8 mouse cellular contexts compared by ENCODE assay signal in the genomic region with DNA sequence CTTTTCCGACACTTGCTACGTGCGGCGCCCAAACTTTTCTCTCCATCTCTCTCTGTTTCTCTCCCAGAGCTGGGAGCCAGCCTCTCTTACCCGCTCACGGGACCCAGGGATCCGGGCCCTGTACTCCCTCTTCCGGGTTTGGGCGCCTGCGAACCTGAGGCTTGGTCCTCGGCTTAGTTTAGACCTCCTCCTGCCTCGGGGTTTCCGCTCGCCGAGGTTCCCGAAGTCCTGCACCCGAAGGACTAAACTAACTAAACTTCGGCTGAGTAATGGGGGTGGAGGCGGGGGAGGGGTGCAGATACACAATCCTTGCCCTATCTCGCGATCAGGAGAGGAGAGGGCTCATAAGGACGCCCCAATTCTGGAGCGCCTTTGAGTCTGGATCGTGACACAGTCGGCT. TPM values are rescaled to one million over a fixed set of nuclear protein-coding genes. Genes with fewer than 3 reads are reported as not detected.
DNase-seq lines count a peak whose midpoint lies in the region; ATAC-seq and TF ChIP-seq lines count a peak whose summit lies in the region.

A gene (minus strand): TSS at position 223 of the 400 bp plus-strand sequence.

- peaks cover 88% of the 10 kb centered on the region for H3K27me3 ChIP-seq in megakaryocyte, embryonic 14.5 days (replicated peaks)
- 0 out of 2 replicates have a peak, but pooled peaks cover 6% of the 10 kb centered on the region for H3K27me3 ChIP-seq in forebrain, embryonic 14.5 days (replicated peaks; ENCODE audit: control insufficient read depth, insufficient read depth, low read length)
- H3K27me3 ChIP-seq in kidney, postnatal 0 days (ENCODE audit: insufficient read depth, low read length): 0 out of 2 replicates have a peak, but pooled peaks cover 6% of the 10 kb centered on the region

- WGBS in forebrain, embryonic 14.5 days: 1% methylated on average over 25 of the region's 25 CpGs
- 0% methylated on average over 25 of the region's 25 CpGs for WGBS in kidney, postnatal 0 days

- TF ChIP-seq CTCF in kidney, postnatal 0 days (IDR thresholded peaks at IDR 0.05; ENCODE audit: low read depth): no peak

- H3K36me3 ChIP-seq in megakaryocyte, embryonic 14.5 days (replicated peaks; ENCODE audit: low read length): no peaks in the 10 kb centered on the region
- no peaks in the 10 kb centered on the region for H3K36me3 ChIP-seq in forebrain, embryonic 14.5 days (ENCODE audit: control insufficient read depth, insufficient read depth, low read length)
- H3K36me3 ChIP-seq in kidney, postnatal 0 days (ENCODE audit: insufficient read depth, low read length): no peaks in the 10 kb centered on the region

- peaks cover 11% of the 10 kb centered on the region for H3K4me1 ChIP-seq in megakaryocyte, embryonic 14.5 days
- peaks cover 13% of the 10 kb centered on the region for H3K4me1 ChIP-seq in forebrain, embryonic 14.5 days (ENCODE audit: control insufficient read depth, insufficient read depth, low read length)
- H3K4me1 ChIP-seq in kidney, postnatal 0 days (replicated peaks; ENCODE audit: insufficient read depth, low read length): 0 out of 2 replicates have a peak, but pooled peaks cover 17% of the 10 kb centered on the region

- ATAC-seq in megakaryocyte, adult 5-6 weeks (ENCODE audit: poor library complexity, severe bottlenecking): no peak
- no peak for ATAC-seq in forebrain, embryonic 14.5 days
- ATAC-seq in kidney, postnatal 0 days (replicated peaks; ENCODE audit: low FRiP score, low read depth): peak; percentile 12

- no peak for DNase-seq in forebrain, embryonic 14.5 days (ENCODE audit: low spot score)
- DNase-seq in kidney, postnatal 0 days (ENCODE audit: low spot score): peak; percentile 53
- DNase-seq in mesoderm, embryonic 11.5 days (ENCODE audit: low read depth, low spot score): peak; percentile 48
- DNase-seq in urinary bladder, postnatal 4 days (ENCODE audit: low spot score in 2 of 2): no peak
- DNase-seq in urinary bladder, postnatal 25 days (ENCODE audit: low spot score): no peak
- no peak for DNase-seq in spleen, postnatal 4 days (ENCODE audit: low spot score in 2 of 2)

- H3K27ac ChIP-seq in forebrain, embryonic 14.5 days (ENCODE audit: low read depth, low read length): peak within 1 kb of the TSS; percentile 99
- peak within 1 kb of the TSS; percentile 98 for H3K27ac ChIP-seq in kidney, postnatal 0 days

- H3K4me2 ChIP-seq in forebrain, embryonic 14.5 days (ENCODE audit: low read length): peak within 1 kb of the TSS; percentile 75
- peak within 1 kb of the TSS; percentile 76 for H3K4me2 ChIP-seq in kidney, postnatal 0 days (ENCODE audit: low read length)

- H3K9me3 ChIP-seq in megakaryocyte, embryonic 14.5 days: no peaks in the 10 kb centered on the region; the same call in 1 of the 2 replicates
- no peaks in the 10 kb centered on the region for H3K9me3 ChIP-seq in forebrain, embryonic 14.5 days (replicated peaks; ENCODE audit: control insufficient read depth, low read length)
- H3K9me3 ChIP-seq in kidney, postnatal 0 days (replicated peaks; ENCODE audit: low read length): no peaks in the 10 kb centered on the region

- H3K9ac ChIP-seq in forebrain, embryonic 14.5 days (ENCODE audit: low read length): peak within 1 kb of the TSS; percentile 99
- peak within 1 kb of the TSS; percentile 97 for H3K9ac ChIP-seq in kidney, postnatal 0 days (ENCODE audit: low read depth, low read length)

- H3K4me3 ChIP-seq in megakaryocyte, embryonic 14.5 days (replicated peaks): peak within 1 kb of the TSS; percentile 53
- peak within 1 kb of the TSS; percentile 71 for H3K4me3 ChIP-seq in forebrain, embryonic 14.5 days (ENCODE audit: low read depth, low read length)
- H3K4me3 ChIP-seq in kidney, postnatal 0 days (replicated peaks; ENCODE audit: low read depth, low read length): peak within 1 kb of the TSS; percentile 83

RNA-seq across cellular contexts. Expression of the gene that starts here (rescaled TPM):
- not detected in 2 replicates for polyA plus RNA-seq in megakaryocyte, embryonic 14.5 days (2012; ENCODE audit: insufficient read depth, low replicate concordance)
- total RNA-seq in megakaryocyte, adult 5-6 weeks (2015): not detected in 2 replicates
- not detected in 2 replicates for total RNA-seq in megakaryocyte, adult 5-6 weeks (2017)
- polyA plus RNA-seq in forebrain, embryonic 14.5 days (2014; fragmentation: Nextera tagmentation; extraction: Ambion mirVana): 14.8 and 16.0 TPM in 2 replicates
- 24.6 and 25.6 TPM in 2 replicates for polyA plus RNA-seq in kidney, postnatal 0 days (2015; fragmentation: Nextera tagmentation; extraction: Ambion mirVana)

Comparison
In these comparisons a context has a peak if more than half of its experiments do, and no peak if none do; other contexts are left out.
1. RNA of the gene that starts here (polyA plus RNA-seq): 24.6 to 25.6 TPM in kidney, postnatal 0 days and 14.8 to 16.0 TPM in forebrain, embryonic 14.5 days; not detected in megakaryocyte, embryonic 14.5 days; every median in the first group is over 10 times any median in the second.
2. DNase-seq: peak in kidney, postnatal 0 days (single experiment) and mesoderm, embryonic 11.5 days (single experiment); none in forebrain, embryonic 14.5 days (single experiment), urinary bladder, postnatal 4 days (0 of 2), urinary bladder, postnatal 25 days (single experiment) and spleen, postnatal 4 days (0 of 2).
3. Peak in every context shown above with its lines, with median percentiles within 50 percentile points of each other: H3K4me3 ChIP-seq.